Mouse (Mus musculus) heart, postnatal 0 days (tissue): ENCODE measurements around the gene Hpse2. TPM values are rescaled to one million over a fixed set of nuclear protein-coding genes. Genes with fewer than 3 reads are reported as not detected.

ENCODE experiments used
- ATAC-seq: fragments of 200-750 bp; cut with Nextera tagmentation; 2 replicates; pipeline ENCODE4 v1.8.0; 2017; ENCODE audit warnings: low read depth, moderate number of reproducible peaks, moderate library complexity; ENCODE audit not compliant: insufficient read depth
- DNase-seq: peaks from one replicate; pipeline ENCODE4 v3.0.0-alpha.2; 2016; ENCODE audit warnings: low spot score
- H3K27ac ChIP-seq: fragments of 300-500 bp; sonication (generic); 2 replicates; pipeline ENCODE4 v1.5.1; 2014; ENCODE audit warnings: low read depth, mild to moderate bottlenecking
- H3K27me3 ChIP-seq: fragments of 300-500 bp; sonication (generic); 2 replicates; pipeline ENCODE4 v1.6.1; 2014; ENCODE audit warnings: low read length, mixed read lengths; ENCODE audit not compliant: control insufficient read depth, insufficient read depth
- H3K36me3 ChIP-seq: fragments of 300-500 bp; sonication (generic); replicated peaks from 2 replicates; pipeline ENCODE4 v1.6.1; 2014; ENCODE audit warnings: low read length, mixed read lengths; ENCODE audit not compliant: control insufficient read depth, insufficient read depth
- H3K4me1 ChIP-seq: fragments of 300-500 bp; sonication (generic); 2 replicates; pipeline ENCODE4 v1.6.1; 2014; ENCODE audit warnings: antibody characterized with exemption; ENCODE audit not compliant: control insufficient read depth, insufficient read depth
- H3K4me2 ChIP-seq: fragments of 300-500 bp; sonication (generic); 2 replicates; pipeline ENCODE4 v1.6.1; 2014; ENCODE audit warnings: low read depth, mild to moderate bottlenecking, low read length, moderate library complexity
- H3K4me3 ChIP-seq: fragments of 300-500 bp; sonication (generic); 2 replicates; pipeline ENCODE4 v1.5.1; 2014; ENCODE audit warnings: low read depth, low read length
- H3K9ac ChIP-seq: fragments of 300-500 bp; sonication (generic); replicated peaks from 2 replicates; pipeline ENCODE4 v1.6.1; 2014; ENCODE audit warnings: low read depth, low read length, mixed read lengths
- H3K9me3 ChIP-seq: fragments of 300-500 bp; sonication (generic); replicated peaks from 2 replicates; pipeline ENCODE4 v1.6.1; 2016; ENCODE audit warnings: low read length; ENCODE audit not compliant: control insufficient read depth
- CTCF ChIP-seq: IDR thresholded peaks from 2 replicates; pipeline ENCODE4 v1.5.1; 2016; ENCODE audit warnings: antibody characterized with exemption, control low read depth, low read depth
- EP300 ChIP-seq: IDR thresholded peaks from 2 replicates; pipeline ENCODE4 v1.6.1; 2016; ENCODE audit warnings: antibody characterized with exemption, low read depth
- WGBS: fragments of 180-500 bp; shearing (Covaris S2); extraction: QIAGEN DNeasy Blood & Tissue Kit; methylation state at CpG from one replicate; pipeline ENCODE4 v1.1.7; 2014; 5-methylcytosine and 5-hydroxymethylcytosine counted together
- polyA plus RNA-seq: library from polyadenylated mRNA; unstranded; fragments of >200 nt; fragmentation: Nextera tagmentation; extraction: Ambion mirVana; gene quantifications from 2 replicates; pipeline ENCODE4 v1.2.1, GENCODE M21; 2015
- total RNA-seq: library from RNA; depleted of rRNA; stranded (reverse); fragments of >200 nt; gene quantifications from 2 replicates; pipeline ENCODE4 v1.2.3, GENCODE M21; 2014; ENCODE audit warnings: low replicate concordance

The Hpse2 gene
- total and polyA plus RNA-seq, 2 experiments from 2014 or later: 0.45 to 0.69 TPM

GRCm38 (mm10) chr19:42755148-42755870, 632.8 kb downstream of the Hpse2 start:
- no peak overlapping the region for H3K27ac ChIP-seq
- ATAC-seq (no peak), DNase-seq (no peak)

GRCm38 (mm10) chr19:42753141-42753917, 634.8 kb downstream of the Hpse2 start:
- Histone ChIP-seq H3K9me3 (no peaks in the 10 kb centered on the region), H3K4me3 (peak overlapping the region; percentile 43), H3K9ac (peak overlapping the region; percentile 71; the same call in 1 of the 2 replicates), H3K27me3 (0 out of 2 replicates have a peak, but pooled peaks cover 3% of the 10 kb centered on the region), H3K27ac (peak overlapping the region; percentile 91), H3K36me3 (no peaks in the 10 kb centered on the region), H3K4me2 (peak overlapping the region; percentile 58), H3K4me1 (peaks cover 40% of the 10 kb centered on the region)
- TF ChIP-seq EP300 (no peak), CTCF (no peak)
- peak; percentile 65 for ATAC-seq
- WGBS: 4% methylated on average over 9 of the region's 11 CpGs
- DNase-seq: peak; percentile 77

More at GRCm38 (mm10) chr19:42755148-42755870, 632.8 kb downstream of the Hpse2 start:
- H3K9ac ChIP-seq: no peak overlapping the region
- 29% methylated on average over 15 of the region's 15 CpGs for WGBS
- H3K4me3 ChIP-seq: no peak overlapping the region
- H3K9me3 ChIP-seq: no peaks in the 10 kb centered on the region
- H3K4me2 ChIP-seq: no peak overlapping the region
- H3K36me3 ChIP-seq: no peaks in the 10 kb centered on the region
- H3K27me3 ChIP-seq: no peaks in the 10 kb centered on the region
- H3K4me1 ChIP-seq: peaks cover 33% of the 10 kb centered on the region
- TF ChIP-seq CTCF: no peak

- peak; percentile 91 for DNase-seq
- Histone ChIP-seq H3K9ac (peak within 1 kb of the TSS; percentile 71), H3K27ac (peak within 1 kb of the TSS; percentile 91), H3K9me3 (no peaks in the 10 kb centered on the region), H3K4me2 (peak within 1 kb of the TSS; percentile 58), H3K4me3 (peak within 1 kb of the TSS; percentile 43), H3K27me3 (0 out of 2 replicates have a peak, but pooled peaks cover 3% of the 10 kb centered on the region), H3K36me3 (no peaks in the 10 kb centered on the region), H3K4me1 (peaks cover 40% of the 10 kb centered on the region)
- peak; percentile 85 for ATAC-seq
- WGBS: 3% methylated on average over 22 of the region's 22 CpGs
- TF ChIP-seq EP300: no peak
- no peak for TF ChIP-seq CTCF
These were observed 635.7 kb downstream of the Hpse2 start, which contains the start of gene Pyroxd2 for GRCm38 (mm10) chr19:42752363-42752931. Gene Pyroxd2, minus strand, starts transcription at chr19:42752775.

GRCm38 (mm10) chr19:42750196-42750595, 638.0 kb downstream of the Hpse2 start:
- DNase-seq (no peak), ATAC-seq (no peak)
- peaks cover 36% of the 10 kb centered on the region for H3K4me1 ChIP-seq
- H3K36me3 ChIP-seq: no peaks in the 10 kb centered on the region
- TF ChIP-seq CTCF (no peak), EP300 (no peak)
- H3K9ac ChIP-seq: no peak overlapping the region
- 49% methylated on average over 11 of the region's 11 CpGs for WGBS
- H3K4me2 ChIP-seq: peak overlapping the region; percentile 8; the same call in 1 of the 2 replicates
- 0 out of 2 replicates have a peak, but pooled peaks cover 3% of the 10 kb centered on the region for H3K27me3 ChIP-seq
- no peak overlapping the region for H3K27ac ChIP-seq
- no peak overlapping the region for H3K4me3 ChIP-seq
- H3K9me3 ChIP-seq: no peaks in the 10 kb centered on the region

GRCm38 (mm10) chr19:42746702-42747101, 641.5 kb downstream of the Hpse2 start:
- 0 out of 2 replicates have a peak, but pooled peaks cover 3% of the 10 kb centered on the region for H3K27me3 ChIP-seq
- no peak overlapping the region for H3K9ac ChIP-seq
- no peak overlapping the region for H3K4me3 ChIP-seq
- TF ChIP-seq EP300 (no peak), CTCF (no peak)
- no peak overlapping the region for H3K27ac ChIP-seq
- H3K4me1 ChIP-seq: peaks cover 25% of the 10 kb centered on the region
- DNase-seq (no peak), ATAC-seq (no peak)
- H3K36me3 ChIP-seq: no peaks in the 10 kb centered on the region
- WGBS: 86% methylated on average over 8 of the region's 8 CpGs
- no peak overlapping the region for H3K4me2 ChIP-seq
- no peaks in the 10 kb centered on the region for H3K9me3 ChIP-seq
